Mouse (Mus musculus): ENCODE results near the gene Micu2. TPM values are rescaled to one million over a fixed set of nuclear protein-coding genes. Genes with fewer than 3 reads are reported as not detected.
A peak's percentile ranks its signal among the peaks of the same experiment; 100 is the strongest.

Micu2 gene
- 94.0 and 98.6 TPM in 2 replicates for polyA plus RNA-seq (2016; fragmentation: Nextera tagmentation; extraction: Ambion mirVana)

DNA sequence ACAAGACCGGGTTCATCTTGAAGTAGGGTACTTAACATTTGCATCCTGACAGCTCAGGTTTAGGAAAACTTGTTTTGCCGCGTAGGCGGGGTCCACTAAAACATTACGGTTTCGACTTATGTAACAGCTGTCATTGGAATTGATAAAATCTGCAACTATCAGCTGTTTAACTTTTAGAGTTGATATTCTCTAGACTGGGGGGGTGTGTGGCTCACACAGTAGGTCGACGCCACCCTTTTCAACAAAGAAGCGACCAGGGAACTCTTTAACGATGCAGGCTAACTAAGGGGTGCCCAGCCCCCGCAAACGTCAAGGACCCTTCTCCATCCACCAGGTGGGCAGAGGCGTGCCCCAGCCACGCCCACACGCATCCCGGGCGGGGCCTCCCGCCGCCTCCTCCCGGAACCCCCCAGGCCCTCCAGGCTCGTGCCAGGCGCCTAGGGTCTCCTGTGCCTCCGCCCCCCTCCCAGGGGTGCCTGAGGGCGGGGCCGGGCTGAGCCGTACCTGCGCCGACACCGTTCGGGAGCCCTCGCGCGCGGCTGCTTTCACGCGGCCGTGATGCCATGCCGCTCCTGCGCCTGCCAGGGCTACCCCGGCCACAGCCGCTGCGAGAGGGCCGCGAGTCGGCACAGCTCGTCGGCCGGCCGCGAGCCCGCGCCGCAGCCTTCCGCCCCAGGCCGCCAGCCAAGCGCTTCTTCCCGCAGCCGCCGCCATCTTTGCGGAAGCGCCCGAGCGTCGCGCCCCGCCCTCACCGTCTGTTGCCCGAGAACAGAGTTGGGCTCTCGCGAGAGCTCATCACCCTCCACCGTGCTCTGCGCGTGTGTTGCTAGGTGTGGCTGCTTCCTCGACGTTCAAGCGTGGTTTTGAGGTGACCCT is at the start of gene Micu2:
TSS of gene Micu2 (minus strand) at position 737 of the 876 bp plus-strand sequence.
- Histone ChIP-seq H3K4me1 (no peaks in the 10 kb centered on the region; the same call in 1 of the 2 replicates), H3K27ac (peak within 1 kb of the TSS; percentile 92), H3K9me3 (no peaks in the 10 kb centered on the region), H3K4me3 (peak within 1 kb of the TSS; percentile 91), H3K36me3 (no peaks in the 10 kb centered on the region), H3K9ac (peak within 1 kb of the TSS; percentile 89), H3K4me2 (replicated peaks) (peak within 1 kb of the TSS; percentile 56), H3K27me3 (no peaks in the 10 kb centered on the region)
- WGBS, result 2% methylated on average over 71 of the region's 76 CpGs
- ATAC-seq (ENCODE audit: insufficient number of reproducible peaks, insufficient read depth, low FRiP score, low TSS enrichment), result peak; percentile 88

DNA sequence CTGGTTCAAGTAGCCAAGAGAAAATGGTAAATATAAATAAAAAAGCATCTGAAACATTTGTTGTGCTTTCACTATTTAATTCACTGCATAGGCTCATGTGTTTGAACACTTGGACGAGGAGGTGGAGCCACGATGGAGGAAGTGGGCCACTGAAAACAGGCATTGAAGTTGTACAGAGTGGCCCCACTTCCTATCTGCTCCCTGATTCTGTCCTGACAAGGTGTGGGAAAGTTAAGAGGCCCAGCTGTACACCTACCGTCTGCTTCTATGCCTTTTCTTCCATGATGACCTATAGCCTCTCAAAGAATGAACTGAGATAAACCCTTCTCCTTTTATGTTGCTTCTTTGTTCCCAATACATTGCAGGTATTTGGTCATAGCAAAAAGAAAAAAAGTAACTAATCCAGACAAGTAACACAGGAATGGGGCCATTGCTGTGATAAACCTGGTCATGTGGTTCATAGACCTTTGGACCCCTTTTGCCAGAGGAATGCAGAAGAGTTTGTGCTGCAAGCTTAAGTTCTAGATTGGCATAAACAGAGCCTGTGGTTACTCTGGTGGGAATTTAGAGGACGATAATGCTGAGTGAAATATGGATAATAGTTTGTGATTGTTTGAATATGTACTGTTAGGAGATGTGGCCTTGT is 47.7 kb upstream of the Micu2 start:
- no peak overlapping the region for H3K9ac ChIP-seq
- H3K27me3 ChIP-seq, result no peaks in the 10 kb centered on the region
- 82% methylated on average over 4 of the region's 4 CpGs for WGBS
- H3K4me3 ChIP-seq, result no peak overlapping the region
- H3K36me3 ChIP-seq, result no peaks in the 10 kb centered on the region
- no peak for ATAC-seq (ENCODE audit: insufficient number of reproducible peaks, insufficient read depth, low FRiP score, low TSS enrichment)
- no peak overlapping the region for H3K27ac ChIP-seq
- no peaks in the 10 kb centered on the region for H3K9me3 ChIP-seq
- no peaks in the 10 kb centered on the region for H3K4me1 ChIP-seq
- H3K4me2 ChIP-seq (replicated peaks), result no peak overlapping the region

DNA sequence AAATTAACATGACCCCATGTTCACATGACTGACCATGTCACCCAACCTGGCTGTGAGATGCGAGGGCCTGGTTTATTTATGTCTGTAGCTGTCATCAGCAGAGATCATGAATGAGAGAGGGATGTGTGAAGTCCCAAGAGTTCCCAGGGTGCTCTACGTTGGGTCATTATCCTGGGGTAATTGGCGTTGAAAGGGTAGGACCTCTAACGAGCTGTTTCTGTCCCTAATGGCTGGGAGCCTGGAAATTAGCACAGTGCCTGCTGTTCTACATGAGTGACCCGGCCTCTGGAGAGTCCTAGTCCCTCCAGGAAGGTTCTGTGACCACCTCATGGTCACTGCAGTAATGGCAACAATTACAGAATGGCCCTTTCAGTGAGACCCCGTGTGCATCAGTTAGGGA is 37.1 kb upstream of the Micu2 start:
- ATAC-seq (ENCODE audit: insufficient number of reproducible peaks, insufficient read depth, low FRiP score, low TSS enrichment), result peak; percentile 67
- no peak overlapping the region for H3K4me2 ChIP-seq (replicated peaks)
- no peak overlapping the region for H3K27ac ChIP-seq
- no peak overlapping the region for H3K9ac ChIP-seq
- no peak overlapping the region for H3K4me3 ChIP-seq
- no peaks in the 10 kb centered on the region for H3K36me3 ChIP-seq
- 27% methylated on average over 6 of the region's 6 CpGs for WGBS
- no peaks in the 10 kb centered on the region for H3K9me3 ChIP-seq
- no peaks in the 10 kb centered on the region for H3K4me1 ChIP-seq
- H3K27me3 ChIP-seq, result no peaks in the 10 kb centered on the region

DNA sequence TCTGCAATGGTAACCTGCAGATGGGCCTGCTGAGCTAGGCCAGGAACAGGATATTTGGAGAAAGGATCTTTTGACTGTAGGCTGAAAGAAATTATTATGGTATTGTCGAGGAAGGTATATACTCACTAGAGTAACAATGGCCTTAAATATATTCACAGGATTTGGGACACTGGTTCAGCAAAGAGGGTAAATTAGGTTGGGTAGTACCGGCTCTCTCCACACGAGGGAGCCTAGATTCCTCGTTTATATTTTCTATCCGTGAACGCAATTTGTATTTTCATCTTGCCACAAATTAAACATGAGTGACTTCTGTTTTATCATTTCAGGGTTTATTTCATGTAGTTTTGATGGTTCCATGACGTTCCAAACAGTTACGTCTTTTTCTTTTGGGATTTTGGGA is 35.5 kb upstream of the Micu2 start:
- no peaks in the 10 kb centered on the region for H3K36me3 ChIP-seq
- no peak for ATAC-seq (ENCODE audit: insufficient number of reproducible peaks, insufficient read depth, low FRiP score, low TSS enrichment)
- H3K4me1 ChIP-seq, result no peaks in the 10 kb centered on the region
- no peak overlapping the region for H3K4me3 ChIP-seq
- no peak overlapping the region for H3K9ac ChIP-seq
- H3K4me2 ChIP-seq (replicated peaks), result no peak overlapping the region
- WGBS, result 9% methylated on average over 8 of the region's 8 CpGs
- no peaks in the 10 kb centered on the region for H3K9me3 ChIP-seq
- no peaks in the 10 kb centered on the region for H3K27me3 ChIP-seq
- no peak overlapping the region for H3K27ac ChIP-seq

DNA sequence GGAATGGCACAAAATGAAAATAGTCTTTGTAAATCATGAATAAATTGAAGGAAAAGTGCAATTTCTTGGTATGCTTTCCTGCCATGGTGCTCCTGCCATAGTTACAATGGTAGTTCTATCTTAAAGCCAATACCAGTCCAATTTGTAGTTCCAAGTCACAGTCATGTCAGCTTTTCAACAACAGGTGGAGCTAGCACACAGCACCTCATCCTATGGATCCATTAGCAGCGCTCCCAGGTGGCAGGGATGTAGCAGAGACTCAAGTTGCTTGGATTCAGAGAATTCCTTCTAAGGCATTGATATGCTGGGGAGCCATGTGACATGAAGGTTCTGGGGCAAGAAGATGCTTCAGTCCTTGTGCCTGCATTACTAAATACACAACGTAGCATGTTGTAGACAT is 19.8 kb upstream of the Micu2 start:
- Histone ChIP-seq H3K4me1 (no peaks in the 10 kb centered on the region), H3K36me3 (no peaks in the 10 kb centered on the region), H3K9ac (no peak overlapping the region), H3K4me3 (no peak overlapping the region), H3K27me3 (no peaks in the 10 kb centered on the region), H3K4me2 (replicated peaks) (no peak overlapping the region), H3K9me3 (no peaks in the 10 kb centered on the region), H3K27ac (no peak overlapping the region)
- WGBS, result 36% methylated on average over 2 of the region's 2 CpGs
- no peak for ATAC-seq (ENCODE audit: insufficient number of reproducible peaks, insufficient read depth, low FRiP score, low TSS enrichment)

DNA sequence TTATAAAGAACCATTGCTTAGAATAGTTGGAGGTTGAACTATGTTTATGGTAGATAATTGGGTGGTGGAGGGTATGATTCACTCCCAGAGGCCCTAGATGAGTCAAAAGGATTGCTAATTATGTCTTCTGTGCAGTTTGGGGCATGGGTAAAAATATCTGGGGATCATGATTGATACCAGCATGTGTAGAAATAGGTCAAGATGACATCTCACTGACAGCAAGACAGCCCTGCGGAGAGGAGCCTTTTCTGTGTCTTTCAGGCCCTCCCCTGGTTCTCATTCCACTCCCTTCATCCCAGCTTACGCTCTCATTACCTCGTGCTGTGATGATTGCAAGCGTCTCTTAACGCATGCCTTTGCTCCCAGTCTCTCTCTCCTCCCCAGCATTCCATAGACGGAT is 4.8 kb upstream of the Micu2 start:
- Histone ChIP-seq H3K36me3 (no peaks in the 10 kb centered on the region), H3K4me2 (replicated peaks) (no peak overlapping the region), H3K9me3 (no peaks in the 10 kb centered on the region), H3K27ac (no peak overlapping the region), H3K27me3 (no peaks in the 10 kb centered on the region), H3K4me1 (no peaks in the 10 kb centered on the region), H3K4me3 (no peak overlapping the region), H3K9ac (no peak overlapping the region)
- no peak for ATAC-seq (ENCODE audit: insufficient number of reproducible peaks, insufficient read depth, low FRiP score, low TSS enrichment)
- 65% methylated on average over 6 of the region's 6 CpGs for WGBS

DNA sequence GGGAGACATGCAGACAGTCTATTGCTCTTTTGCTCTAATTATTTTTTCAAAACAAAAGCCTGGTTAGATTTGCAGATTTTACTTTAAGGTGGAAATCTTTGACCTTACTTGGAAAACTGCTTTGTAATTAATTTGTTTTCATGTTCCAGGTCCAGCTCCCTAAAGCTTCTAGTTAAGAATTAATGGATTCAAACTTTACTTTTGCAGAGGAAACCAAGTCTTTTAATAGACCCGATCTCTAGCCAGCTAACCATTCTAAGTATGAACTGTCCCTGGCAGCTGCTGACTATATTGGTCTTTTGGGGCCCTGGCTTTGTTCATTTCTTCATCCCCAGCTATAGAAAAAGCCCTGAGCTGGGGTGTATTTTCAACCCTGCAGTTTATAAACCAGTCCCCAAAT is 3.1 kb upstream of the Micu2 start:
- H3K36me3 ChIP-seq, result no peaks in the 10 kb centered on the region
- no peak overlapping the region for H3K9ac ChIP-seq
- 79% methylated on average over 1 of the region's 1 CpGs for WGBS
- no peaks in the 10 kb centered on the region for H3K9me3 ChIP-seq
- H3K27me3 ChIP-seq, result no peaks in the 10 kb centered on the region
- no peak for ATAC-seq (ENCODE audit: insufficient number of reproducible peaks, insufficient read depth, low FRiP score, low TSS enrichment)
- H3K4me3 ChIP-seq, result no peak overlapping the region
- H3K4me1 ChIP-seq, result no peaks in the 10 kb centered on the region; the same call in 1 of the 2 replicates
- H3K27ac ChIP-seq, result no peak overlapping the region
- H3K4me2 ChIP-seq (replicated peaks), result no peak overlapping the region

DNA sequence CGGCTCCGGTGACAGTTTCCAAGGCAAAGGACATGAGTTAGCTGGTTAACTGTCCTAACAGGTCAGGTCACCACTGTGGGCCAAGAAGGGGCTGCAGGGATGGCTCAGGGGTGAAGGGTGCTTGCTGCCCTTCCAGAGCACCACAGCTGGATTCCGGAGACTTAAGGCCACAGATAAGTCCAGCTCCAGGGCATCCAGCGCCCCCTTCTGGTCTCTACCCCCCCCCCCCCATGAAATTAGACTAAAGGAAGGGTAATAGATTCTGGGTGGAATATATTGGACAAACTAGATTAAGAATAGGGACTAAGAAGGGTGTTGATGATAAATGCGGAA is 306 bp upstream of the Micu2 start:
- Histone ChIP-seq H3K36me3 (no peaks in the 10 kb centered on the region), H3K4me3 (peak overlapping the region; percentile 91), H3K9me3 (no peaks in the 10 kb centered on the region), H3K4me1 (no peaks in the 10 kb centered on the region; the same call in 1 of the 2 replicates), H3K4me2 (replicated peaks) (peak overlapping the region; percentile 56), H3K27ac (no peak overlapping the region), H3K27me3 (no peaks in the 10 kb centered on the region), H3K9ac (no peak overlapping the region)
- WGBS, result 31% methylated on average over 5 of the region's 5 CpGs
- ATAC-seq (ENCODE audit: insufficient number of reproducible peaks, insufficient read depth, low FRiP score, low TSS enrichment), result no peak; the same call in 1 of the 2 replicates

DNA sequence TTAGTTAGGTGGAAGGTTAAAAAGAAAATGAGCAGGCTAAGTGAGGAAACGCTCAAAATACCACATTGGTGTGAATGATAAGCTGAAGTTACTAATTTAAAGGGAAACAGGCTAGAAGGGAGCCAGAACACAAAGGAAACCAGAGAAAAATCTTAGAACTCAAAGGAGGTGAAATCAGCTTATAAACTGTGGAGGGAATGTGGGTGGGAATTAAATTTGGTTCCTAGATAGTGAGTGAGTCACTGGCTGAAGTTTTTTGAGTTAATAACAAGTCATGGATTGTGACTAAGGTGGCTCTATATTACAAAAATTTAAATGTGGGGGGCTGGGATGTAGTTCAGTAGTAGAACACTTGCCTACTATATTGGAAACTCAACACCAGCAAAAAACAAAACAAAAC is 1.6 kb downstream of the Micu2 start:
- Histone ChIP-seq H3K27ac (no peak overlapping the region), H3K27me3 (no peaks in the 10 kb centered on the region), H3K9ac (no peak overlapping the region), H3K36me3 (0 out of 2 replicates have a peak, but pooled peaks cover 5% of the 10 kb centered on the region), H3K9me3 (no peaks in the 10 kb centered on the region), H3K4me2 (replicated peaks) (no peak overlapping the region), H3K4me3 (no peak overlapping the region), H3K4me1 (no peaks in the 10 kb centered on the region; the same call in 1 of the 2 replicates)
- ATAC-seq (ENCODE audit: insufficient number of reproducible peaks, insufficient read depth, low FRiP score, low TSS enrichment), result no peak
- WGBS, result 71% methylated on average over 1 of the region's 1 CpGs

DNA sequence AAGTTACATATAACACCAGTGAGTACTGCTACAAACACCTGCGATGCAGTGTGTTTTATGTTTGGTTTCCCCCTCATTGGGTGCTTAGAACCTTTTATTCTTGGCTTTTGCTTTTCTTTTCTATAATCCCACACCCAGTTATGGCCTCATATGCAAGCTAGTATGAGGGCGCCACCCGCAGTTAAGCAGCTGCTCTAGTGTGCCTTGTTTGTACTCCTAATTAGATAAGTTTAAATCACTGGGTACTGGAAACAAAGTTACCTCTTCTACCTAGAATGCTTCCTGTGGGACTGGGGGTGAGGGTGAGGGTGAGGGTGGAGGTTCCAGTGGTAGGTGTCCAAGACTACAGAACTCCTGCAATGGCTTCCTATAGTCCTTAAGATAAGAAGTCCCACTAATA is 2.9 kb downstream of the Micu2 start:
- 95% methylated on average over 3 of the region's 3 CpGs for WGBS
- Histone ChIP-seq H3K4me3 (no peak overlapping the region), H3K27me3 (no peaks in the 10 kb centered on the region), H3K36me3 (peaks cover 6% of the 10 kb centered on the region; the same call in 1 of the 2 replicates), H3K27ac (no peak overlapping the region), H3K4me2 (replicated peaks) (no peak overlapping the region), H3K9me3 (no peaks in the 10 kb centered on the region), H3K9ac (no peak overlapping the region), H3K4me1 (no peaks in the 10 kb centered on the region; the same call in 1 of the 2 replicates)
- no peak for ATAC-seq (ENCODE audit: insufficient number of reproducible peaks, insufficient read depth, low FRiP score, low TSS enrichment)

DNA sequence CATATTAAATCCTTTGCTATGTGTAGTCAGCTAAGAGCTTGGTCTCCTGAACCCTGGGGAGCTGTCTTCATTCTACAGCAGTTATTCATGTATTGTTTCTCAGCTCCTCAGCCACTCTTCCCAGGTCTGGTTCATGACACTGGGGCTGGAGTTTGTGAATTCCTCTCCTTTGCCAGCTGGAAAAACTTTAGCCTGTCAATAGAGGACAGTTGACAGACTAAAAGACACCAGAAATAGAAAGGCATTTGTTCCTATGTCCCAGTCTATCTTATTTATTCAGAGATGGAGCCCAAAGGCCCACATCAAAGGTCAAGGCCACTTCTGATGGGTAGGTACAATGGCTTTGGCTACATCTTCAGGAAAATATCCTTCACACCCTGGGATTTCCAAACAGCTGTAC is 7.3 kb downstream of the Micu2 start:
- H3K9ac ChIP-seq, result no peak overlapping the region
- no peak overlapping the region for H3K4me2 ChIP-seq (replicated peaks)
- H3K4me1 ChIP-seq, result no peaks in the 10 kb centered on the region
- H3K27me3 ChIP-seq, result no peaks in the 10 kb centered on the region
- peaks cover 24% of the 10 kb centered on the region for H3K36me3 ChIP-seq
- H3K4me3 ChIP-seq, result no peak overlapping the region
- H3K27ac ChIP-seq, result no peak overlapping the region
- no peak for ATAC-seq (ENCODE audit: insufficient number of reproducible peaks, insufficient read depth, low FRiP score, low TSS enrichment)
- no peaks in the 10 kb centered on the region for H3K9me3 ChIP-seq

DNA sequence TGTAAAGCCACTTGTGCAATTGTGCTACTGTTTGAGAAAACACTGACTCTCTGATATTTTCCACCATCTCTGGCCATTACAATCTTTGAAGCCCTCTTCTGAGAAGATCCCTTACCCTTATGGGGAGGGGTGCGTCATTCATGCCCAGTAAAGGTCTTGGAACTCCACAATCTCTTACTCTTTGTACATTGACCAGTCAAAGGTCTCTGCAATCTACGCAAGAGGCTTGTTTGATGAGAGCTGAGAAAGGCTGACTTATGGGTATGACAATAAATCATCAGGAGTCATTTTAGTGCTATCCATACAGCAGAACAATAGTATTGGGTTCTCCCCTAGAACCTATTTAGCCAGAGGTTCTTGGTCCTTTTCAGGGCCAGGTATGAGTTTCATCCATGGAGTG is 9.9 kb downstream of the Micu2 start:
- Histone ChIP-seq H3K9me3 (no peaks in the 10 kb centered on the region), H3K27me3 (no peaks in the 10 kb centered on the region), H3K4me1 (no peaks in the 10 kb centered on the region), H3K27ac (no peak overlapping the region), H3K36me3 (peaks cover 24% of the 10 kb centered on the region), H3K4me3 (no peak overlapping the region), H3K4me2 (replicated peaks) (no peak overlapping the region), H3K9ac (no peak overlapping the region)
- 97% methylated on average over 2 of the region's 2 CpGs for WGBS
- no peak for ATAC-seq (ENCODE audit: insufficient number of reproducible peaks, insufficient read depth, low FRiP score, low TSS enrichment)

Data from embryonic facial prominence, embryonic 12.5 days (tissue).